Mouse (Mus musculus): ENCODE measurements around the gene Slc7a11. TPM values are rescaled to one million over a fixed set of nuclear protein-coding genes. Genes with fewer than 3 reads are reported as not detected.

Slc7a11 gene
- polyA plus RNA-seq, 1 experiment from 2014 or later: 2.4 TPM

DNA sequence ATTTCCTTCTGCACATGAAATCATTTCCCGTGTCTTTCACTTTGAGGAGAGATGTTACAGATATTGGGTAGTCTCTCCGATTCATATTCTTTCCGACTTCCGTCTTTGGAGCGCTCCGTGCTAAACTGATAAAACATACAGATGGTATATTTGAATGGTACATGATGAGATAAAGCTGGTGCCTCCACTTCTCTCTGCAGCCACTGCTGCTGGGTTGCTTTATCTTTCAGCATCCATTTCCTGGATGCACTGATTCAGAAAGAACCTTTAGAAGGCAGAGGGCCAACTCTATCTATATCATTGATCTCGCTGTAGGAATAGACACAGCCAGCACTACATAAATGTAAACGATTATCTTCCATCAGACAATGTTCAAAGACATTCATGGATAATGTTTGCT lies 12.6 kb downstream of the Slc7a11 start:
- Histone ChIP-seq H3K4me2 (replicated peaks; ENCODE audit: low read depth) (no peak overlapping the region), H3K27me3 (ENCODE audit: control insufficient read depth, insufficient read depth, low read length) (no peaks in the 10 kb centered on the region)
- 82% methylated on average over 8 of the region's 8 CpGs for WGBS

DNA sequence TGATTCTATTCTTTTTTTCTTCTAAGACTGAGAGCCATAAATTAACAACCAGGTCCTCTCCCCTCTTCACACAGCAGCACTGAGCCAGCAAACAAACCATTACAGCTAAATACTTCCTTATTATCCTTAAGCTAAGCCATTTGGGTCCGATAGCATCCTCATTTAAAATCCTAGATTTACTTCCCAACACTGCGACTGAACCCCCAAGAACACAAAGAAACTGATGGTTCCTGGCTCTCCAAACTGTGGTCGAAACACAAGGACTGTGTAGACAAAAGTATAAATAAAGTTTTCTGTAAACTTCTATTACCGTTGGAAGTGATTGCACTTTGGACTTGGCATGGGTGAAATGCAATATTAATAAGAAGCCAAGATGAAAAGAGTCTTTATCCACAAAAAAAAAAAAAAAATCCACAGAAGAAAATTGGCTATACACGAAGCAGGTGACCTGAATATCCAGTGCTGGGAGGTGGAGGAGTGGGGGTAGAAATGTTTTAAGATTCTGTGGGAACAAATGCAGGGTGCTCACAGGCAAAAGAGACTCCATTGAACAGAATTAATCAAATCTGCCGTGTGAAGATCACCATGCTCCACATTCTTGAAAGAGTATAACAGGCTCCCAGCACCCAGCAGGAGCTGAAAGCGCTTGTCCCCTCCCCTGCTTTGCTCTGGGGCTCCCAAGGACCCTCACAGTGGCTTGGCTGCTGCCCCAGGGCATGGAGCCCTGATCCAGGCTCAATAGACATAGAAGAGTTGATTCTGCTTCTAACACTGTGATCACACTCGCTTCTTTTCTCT lies 21.7 kb downstream of the Slc7a11 start:
- no peak for TF ChIP-seq CTCF (IDR thresholded peaks at IDR 0.05; ENCODE audit: low read depth)
- no peak for TF ChIP-seq EP300 (optimal IDR thresholded peaks at IDR 0.05)
- ATAC-seq (ENCODE audit: low FRiP score, low TSS enrichment) (no peak), DNase-seq (ENCODE audit: low spot score) (no peak)
- Histone ChIP-seq H3K4me1 (replicated peaks; ENCODE audit: control insufficient read depth, insufficient read depth) (no peaks in the 10 kb centered on the region), H3K4me3 (ENCODE audit: low read depth, low read length) (no peak overlapping the region), H3K9ac (ENCODE audit: low read length) (no peak overlapping the region), H3K27me3 (ENCODE audit: control insufficient read depth, insufficient read depth, low read length) (no peaks in the 10 kb centered on the region), H3K36me3 (ENCODE audit: control insufficient read depth, insufficient read depth, low read length) (no peaks in the 10 kb centered on the region), H3K9me3 (ENCODE audit: control insufficient read depth, low read length) (no peaks in the 10 kb centered on the region), H3K27ac (replicated peaks) (no peak overlapping the region), H3K4me2 (replicated peaks; ENCODE audit: low read depth) (no peak overlapping the region)
- 52% methylated on average over 8 of the region's 8 CpGs for WGBS

More for the DNA sequence above, 12.6 kb downstream of the Slc7a11 start:
- no peaks in the 10 kb centered on the region for H3K36me3 ChIP-seq (ENCODE audit: control insufficient read depth, insufficient read depth, low read length)
- TF ChIP-seq CTCF (IDR thresholded peaks at IDR 0.05; ENCODE audit: low read depth): no peak
- TF ChIP-seq EP300 (optimal IDR thresholded peaks at IDR 0.05): no peak
- no peaks in the 10 kb centered on the region for H3K9me3 ChIP-seq (ENCODE audit: control insufficient read depth, low read length)
- no peak overlapping the region for H3K27ac ChIP-seq (replicated peaks)
- DNase-seq (ENCODE audit: low spot score) (no peak), ATAC-seq (ENCODE audit: low FRiP score, low TSS enrichment) (no peak)
- H3K4me3 ChIP-seq (ENCODE audit: low read depth, low read length): no peak overlapping the region
- no peaks in the 10 kb centered on the region for H3K4me1 ChIP-seq (replicated peaks; ENCODE audit: control insufficient read depth, insufficient read depth)
- H3K9ac ChIP-seq (ENCODE audit: low read length): no peak overlapping the region

DNA sequence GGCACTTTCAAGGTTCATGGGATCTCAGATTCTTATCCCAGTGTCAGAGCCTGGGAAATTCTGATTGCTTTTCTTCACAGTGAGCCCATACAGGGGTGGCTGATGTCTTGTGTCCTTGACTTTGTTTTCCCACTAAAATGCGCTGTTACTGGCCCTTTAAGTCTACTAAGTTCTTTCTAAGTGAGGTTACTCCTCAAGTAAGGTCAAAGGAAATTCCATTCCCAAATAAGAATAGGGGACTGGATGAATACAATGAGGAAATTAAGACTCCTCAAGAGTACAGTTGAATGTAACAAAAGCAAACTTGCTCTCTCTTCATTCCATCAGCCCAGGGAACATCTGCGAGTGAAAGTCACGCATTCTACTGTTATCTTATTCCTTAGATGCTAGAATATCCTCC lies 24.3 kb downstream of the Slc7a11 start:
- Histone ChIP-seq H3K4me2 (replicated peaks; ENCODE audit: low read depth) (no peak overlapping the region), H3K4me1 (replicated peaks; ENCODE audit: control insufficient read depth, insufficient read depth) (no peaks in the 10 kb centered on the region), H3K9me3 (ENCODE audit: control insufficient read depth, low read length) (no peaks in the 10 kb centered on the region), H3K9ac (ENCODE audit: low read length) (no peak overlapping the region), H3K27ac (replicated peaks) (no peak overlapping the region), H3K4me3 (ENCODE audit: low read depth, low read length) (no peak overlapping the region), H3K27me3 (ENCODE audit: control insufficient read depth, insufficient read depth, low read length) (no peaks in the 10 kb centered on the region), H3K36me3 (ENCODE audit: control insufficient read depth, insufficient read depth, low read length) (no peaks in the 10 kb centered on the region)
- ATAC-seq (ENCODE audit: low FRiP score, low TSS enrichment): no peak
- TF ChIP-seq EP300 (optimal IDR thresholded peaks at IDR 0.05) (no peak), CTCF (IDR thresholded peaks at IDR 0.05; ENCODE audit: low read depth) (no peak)
- WGBS: 83% methylated on average over 3 of the region's 3 CpGs
- no peak for DNase-seq (ENCODE audit: low spot score)

DNA sequence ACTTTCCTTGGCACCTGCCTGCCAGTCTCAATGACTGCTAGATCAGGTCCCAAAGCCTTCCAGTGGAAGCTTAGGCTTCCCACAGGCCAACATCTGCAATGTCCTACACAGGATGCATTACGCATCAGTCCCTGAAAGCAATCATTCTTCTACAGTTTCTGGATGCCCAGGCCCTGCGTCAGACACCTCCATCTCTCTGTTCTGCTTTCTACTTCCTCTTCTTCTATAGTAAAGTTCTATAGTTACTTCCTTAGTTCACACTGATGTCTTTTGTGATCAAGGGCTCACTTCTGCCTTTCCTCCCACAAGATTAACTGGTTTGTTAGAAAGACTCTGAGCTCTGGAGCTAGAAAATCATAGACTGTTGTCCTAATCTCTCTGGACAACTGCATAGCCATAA lies 36.6 kb downstream of the Slc7a11 start:
- DNase-seq (ENCODE audit: low spot score) (no peak), ATAC-seq (ENCODE audit: low FRiP score, low TSS enrichment) (no peak)
- Histone ChIP-seq H3K9me3 (ENCODE audit: control insufficient read depth, low read length) (no peaks in the 10 kb centered on the region), H3K27me3 (ENCODE audit: control insufficient read depth, insufficient read depth, low read length) (no peaks in the 10 kb centered on the region), H3K9ac (ENCODE audit: low read length) (no peak overlapping the region), H3K27ac (replicated peaks) (no peak overlapping the region), H3K4me3 (ENCODE audit: low read depth, low read length) (no peak overlapping the region), H3K4me1 (replicated peaks; ENCODE audit: control insufficient read depth, insufficient read depth) (no peaks in the 10 kb centered on the region), H3K4me2 (replicated peaks; ENCODE audit: low read depth) (no peak overlapping the region), H3K36me3 (ENCODE audit: control insufficient read depth, insufficient read depth, low read length) (no peaks in the 10 kb centered on the region)
- 80% methylated on average over 2 of the region's 2 CpGs for WGBS
- no peak for TF ChIP-seq EP300 (optimal IDR thresholded peaks at IDR 0.05)
- TF ChIP-seq CTCF (IDR thresholded peaks at IDR 0.05; ENCODE audit: low read depth): no peak

DNA sequence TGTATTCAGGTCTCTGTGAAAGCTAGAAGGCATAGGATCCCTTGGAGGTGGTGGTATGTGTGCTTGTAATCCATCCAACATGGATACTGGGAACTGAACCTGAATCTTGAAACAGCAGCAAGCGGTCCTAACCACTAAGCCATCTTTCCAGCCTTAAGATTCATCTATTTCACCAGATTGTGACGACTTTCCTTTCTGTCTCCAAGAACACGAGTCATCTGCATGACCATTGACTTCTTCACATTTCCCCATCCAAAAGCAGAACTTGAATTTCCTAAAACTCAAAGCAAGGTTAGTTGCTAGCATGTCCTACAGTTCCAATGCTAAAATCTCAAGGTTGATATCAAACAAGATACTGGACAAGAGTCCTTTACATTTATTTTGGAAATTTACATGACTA lies 37.5 kb downstream of the Slc7a11 start:
- Histone ChIP-seq H3K9ac (ENCODE audit: low read length) (no peak overlapping the region), H3K9me3 (ENCODE audit: control insufficient read depth, low read length) (no peaks in the 10 kb centered on the region), H3K4me1 (replicated peaks; ENCODE audit: control insufficient read depth, insufficient read depth) (no peaks in the 10 kb centered on the region), H3K27ac (replicated peaks) (no peak overlapping the region), H3K36me3 (ENCODE audit: control insufficient read depth, insufficient read depth, low read length) (no peaks in the 10 kb centered on the region), H3K27me3 (ENCODE audit: control insufficient read depth, insufficient read depth, low read length) (no peaks in the 10 kb centered on the region), H3K4me3 (ENCODE audit: low read depth, low read length) (no peak overlapping the region), H3K4me2 (replicated peaks; ENCODE audit: low read depth) (no peak overlapping the region)
- ATAC-seq (ENCODE audit: low FRiP score, low TSS enrichment) (no peak), DNase-seq (ENCODE audit: low spot score) (no peak)
- 77% methylated on average over 3 of the region's 3 CpGs for WGBS
- TF ChIP-seq EP300 (optimal IDR thresholded peaks at IDR 0.05): no peak
- TF ChIP-seq CTCF (IDR thresholded peaks at IDR 0.05; ENCODE audit: low read depth): no peak

DNA sequence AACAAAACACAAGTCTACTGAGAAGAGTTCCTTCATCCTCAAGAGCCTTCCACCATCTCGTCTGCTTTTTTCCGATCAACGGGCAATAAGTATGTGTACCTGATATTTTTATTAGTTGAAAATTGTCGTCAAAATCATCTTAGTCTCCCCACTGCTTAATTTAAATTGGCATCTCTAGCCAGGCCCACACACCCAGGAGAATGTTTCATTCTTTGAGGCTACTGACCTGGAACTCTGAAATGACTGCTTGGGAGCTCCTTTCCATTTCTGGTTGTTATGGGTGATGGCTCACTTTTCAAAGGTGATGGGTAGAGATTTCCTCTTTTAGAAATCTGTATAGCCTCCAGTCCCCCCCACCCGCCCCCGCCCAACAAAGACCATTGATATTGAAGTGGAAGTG lies 54.6 kb downstream of the Slc7a11 start:
- ATAC-seq (ENCODE audit: low FRiP score, low TSS enrichment): no peak
- H3K36me3 ChIP-seq (ENCODE audit: control insufficient read depth, insufficient read depth, low read length): no peaks in the 10 kb centered on the region
- no peaks in the 10 kb centered on the region for H3K9me3 ChIP-seq (ENCODE audit: control insufficient read depth, low read length)
- no peaks in the 10 kb centered on the region for H3K4me1 ChIP-seq (replicated peaks; ENCODE audit: control insufficient read depth, insufficient read depth)
- no peak for TF ChIP-seq CTCF (IDR thresholded peaks at IDR 0.05; ENCODE audit: low read depth)
- no peak for TF ChIP-seq EP300 (optimal IDR thresholded peaks at IDR 0.05)
- H3K4me3 ChIP-seq (ENCODE audit: low read depth, low read length): no peak overlapping the region
- no peaks in the 10 kb centered on the region for H3K27me3 ChIP-seq (ENCODE audit: control insufficient read depth, insufficient read depth, low read length)
- no peak overlapping the region for H3K9ac ChIP-seq (ENCODE audit: low read length)
- H3K4me2 ChIP-seq (replicated peaks; ENCODE audit: low read depth): no peak overlapping the region
- no peak for DNase-seq (ENCODE audit: low spot score)
- 95% methylated on average over 6 of the region's 6 CpGs for WGBS
- H3K27ac ChIP-seq (replicated peaks): no peak overlapping the region
